Mouse (Mus musculus): ENCODE results near the gene Tll1.
"Not testable (repeated sequence)": the region's sequence is repeated elsewhere in the genome, so short reads cannot be mapped to it uniquely, and the experiment has no call there.

Gene Tll1

GRCm38 (mm10) chr8:64059867-64060266, 146.2 kb downstream of the Tll1 start:
- DNase-seq (ENCODE audit: low spot score in 2 of 2) = no peak

DNA sequence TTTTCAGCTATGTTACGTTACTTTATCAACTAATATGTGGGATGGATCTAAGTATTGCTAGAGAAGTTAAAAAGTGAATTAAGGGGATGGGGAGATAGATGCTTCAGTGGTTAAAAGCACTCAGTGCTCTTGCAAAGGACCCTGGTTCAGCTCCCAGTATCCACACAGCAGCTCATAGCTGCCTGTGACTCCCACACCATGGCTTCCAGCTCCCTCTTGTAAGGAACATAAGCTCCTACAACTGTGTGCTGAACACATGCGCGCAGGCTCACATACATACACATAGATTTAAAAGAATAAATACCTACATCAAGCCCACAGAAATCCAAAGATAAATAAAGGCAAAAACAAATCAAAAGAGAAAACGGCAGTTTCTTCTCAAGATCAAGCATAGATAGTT, 148.5 kb downstream of the Tll1 start:
- no peak for DNase-seq (ENCODE audit: low spot score in 2 of 2)

- no peak for DNase-seq (ENCODE audit: low spot score in 2 of 2)
Measured at GRCm38 (mm10) chr8:64048556-64048955, 157.5 kb downstream of the Tll1 start.

DNA sequence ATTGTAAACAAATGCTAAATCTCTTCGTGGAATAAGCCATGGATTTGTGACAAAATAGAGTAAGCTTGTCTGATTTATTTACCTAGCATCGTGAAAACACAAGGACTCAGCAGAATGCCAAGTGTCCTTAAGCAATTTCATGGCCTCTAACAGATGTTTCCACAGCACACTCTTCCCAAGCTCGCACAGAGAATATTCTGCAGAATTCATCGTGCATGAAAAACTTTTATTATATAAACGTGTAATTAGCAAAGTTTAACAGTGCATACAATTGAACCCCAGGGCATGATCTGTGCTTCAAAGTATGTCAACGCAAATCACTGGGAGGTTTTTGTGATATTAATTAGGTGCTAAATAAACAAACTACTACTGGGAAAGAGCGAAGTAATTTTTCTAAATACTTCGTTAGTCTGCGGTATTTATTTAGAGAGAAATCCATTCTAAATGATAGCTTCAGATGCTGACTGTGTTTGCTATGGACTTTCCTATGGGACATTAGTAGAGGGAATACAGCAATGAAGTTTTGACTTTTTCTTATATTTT, 158.0 kb downstream of the Tll1 start:
- DNase-seq (ENCODE audit: low spot score in 2 of 2) = no peak

- no peak for DNase-seq (ENCODE audit: low spot score in 2 of 2)
Measured at GRCm38 (mm10) chr8:64041303-64041884, 164.7 kb downstream of the Tll1 start.

DNA sequence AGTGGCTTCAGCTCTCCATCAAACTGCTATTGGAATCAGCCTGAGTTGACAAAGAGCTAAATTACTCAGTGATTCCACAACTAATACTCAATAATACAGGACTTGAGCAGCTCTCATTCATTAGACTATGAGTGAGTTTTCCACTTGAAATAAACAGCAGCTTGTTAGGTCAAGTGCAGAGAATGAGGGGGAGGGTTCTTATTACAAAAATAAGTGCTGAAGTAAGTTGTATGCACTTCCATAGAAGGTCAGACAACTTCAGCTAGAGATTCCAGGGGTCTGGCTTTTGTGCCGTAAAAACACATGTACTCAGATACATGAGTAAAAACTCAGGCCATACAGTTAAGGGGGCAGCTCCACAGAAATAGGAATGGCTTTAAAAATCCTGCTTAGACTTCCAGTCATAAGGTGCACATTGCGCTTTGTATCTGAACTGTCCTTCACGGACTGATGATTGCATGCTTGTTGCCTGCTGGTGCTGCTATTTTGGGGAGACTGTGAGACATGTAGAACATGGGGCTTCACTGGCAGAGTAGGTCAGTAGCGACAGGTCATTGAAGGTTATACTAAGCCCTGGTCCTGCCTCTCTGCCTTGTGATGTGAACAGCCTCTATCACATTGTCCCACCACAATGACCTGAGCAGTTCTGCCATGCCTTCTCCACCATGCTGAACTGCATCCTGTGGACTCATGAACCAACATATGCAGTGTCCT, 175.2 kb downstream of the Tll1 start:
- DNase-seq (ENCODE audit: low spot score in 2 of 2) = no peak

- DNase-seq (ENCODE audit: low spot score in 2 of 2) = no peak
Measured at GRCm38 (mm10) chr8:64030081-64030480, 176.0 kb downstream of the Tll1 start.

DNA sequence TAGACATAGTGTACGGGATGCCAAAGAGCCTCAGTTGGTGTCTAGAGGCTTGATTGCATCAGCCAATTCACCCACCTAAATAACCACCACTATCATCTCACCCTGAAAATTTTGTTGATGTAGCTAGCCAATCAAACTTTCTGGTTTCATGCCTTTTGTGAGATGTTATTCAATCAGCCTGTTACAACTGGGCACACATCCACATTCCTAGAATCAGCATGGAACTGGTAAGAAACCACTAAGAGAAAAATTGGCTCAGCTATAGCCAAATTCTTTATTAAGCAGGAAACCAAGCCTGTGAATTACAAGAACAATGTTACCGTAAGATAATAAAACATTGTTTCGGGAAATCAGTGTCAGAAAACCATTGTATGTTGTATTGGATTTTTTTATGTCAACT, 176.5 kb downstream of the Tll1 start:
- no peak for DNase-seq (ENCODE audit: low spot score in 2 of 2)

DNA sequence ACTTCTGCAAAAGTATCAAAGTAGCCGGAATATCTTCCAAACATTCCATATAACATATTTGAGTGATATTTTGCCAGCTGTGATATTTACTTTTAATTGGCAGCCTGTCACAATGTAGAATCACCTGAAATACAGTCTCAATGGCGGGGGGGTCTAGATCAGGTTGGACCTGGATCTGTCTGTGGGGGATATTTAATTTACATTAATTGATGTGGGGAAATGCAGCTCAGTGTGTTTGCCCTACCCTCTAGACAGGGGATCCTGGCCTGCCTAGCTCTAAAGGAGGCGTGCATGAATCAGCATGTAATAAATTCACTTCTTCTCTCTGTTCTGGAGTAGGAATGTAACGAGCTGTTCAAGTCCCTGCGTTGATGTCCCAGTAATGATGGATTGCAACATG, 181.7 kb downstream of the Tll1 start:
- DNase-seq (ENCODE audit: low spot score in 2 of 2) = no peak

- no peak for DNase-seq (ENCODE audit: low spot score in 2 of 2)
Measured at GRCm38 (mm10) chr8:64023579-64023978, 182.5 kb downstream of the Tll1 start.

DNA sequence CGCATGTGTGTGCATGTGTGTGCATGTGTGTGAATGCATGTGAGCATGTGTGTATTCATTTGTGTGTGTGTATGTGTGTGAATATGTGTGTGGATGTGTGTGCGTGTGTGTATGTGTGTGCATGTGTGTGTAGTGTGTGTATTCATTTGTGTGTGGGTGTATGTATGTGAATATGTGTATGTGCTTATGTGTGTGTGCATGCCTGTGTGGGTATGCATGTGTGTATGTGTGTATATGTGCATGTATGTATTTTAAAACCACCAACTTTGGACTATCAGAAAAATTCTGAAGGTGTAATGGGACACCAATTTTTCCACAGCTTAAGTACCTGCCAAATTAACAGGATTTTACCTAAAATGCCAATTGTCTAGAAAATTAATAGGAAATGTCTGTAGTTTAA, 183.0 kb downstream of the Tll1 start:
- DNase-seq (ENCODE audit: low spot score in 2 of 2) = no peak

- DNase-seq (ENCODE audit: low spot score in 2 of 2) = not testable (repeated sequence)
Measured at GRCm38 (mm10) chr8:63970612-63971391, 235.3 kb downstream of the Tll1 start.

Data from spleen, postnatal 14 days (tissue).